Mouse (Mus musculus) spleen, adult 2 months (tissue): ENCODE results near the gene Polr3a. TPM values are rescaled to one million over a fixed set of nuclear protein-coding genes. Genes with fewer than 3 reads are reported as not detected.

Experiments
- DNase-seq, 2 experiments: peaks; one replicate each; pipeline versions ENCODE4 v3.0.0 to v3.0.0-alpha.2; 2012 to 2021; ENCODE audit warnings: low spot score in 2 of 2, low read depth in 1 of 2
- H3K27ac ChIP-seq: fragments of 200-500 bp; 2 replicates; pipeline ENCODE4 v1.5.1; 2012; ENCODE audit warnings: low read length, inconsistent platforms; ENCODE audit not compliant: insufficient read depth
- H3K27me3 ChIP-seq: fragments of 200-500 bp; 2 replicates; pipeline ENCODE4 v1.6.1; 2012; ENCODE audit warnings: mild to moderate bottlenecking, moderate library complexity, low read length, inconsistent platforms; ENCODE audit not compliant: control insufficient read depth, insufficient read depth
- H3K36me3 ChIP-seq: fragments of 200-500 bp; 2 replicates; pipeline ENCODE4 v1.6.1; 2012; ENCODE audit warnings: mild to moderate bottlenecking, low read length, inconsistent platforms; ENCODE audit not compliant: control insufficient read depth, insufficient read depth
- H3K4me1 ChIP-seq: fragments of 200-500 bp; 2 replicates; pipeline ENCODE4 v1.6.1; 2011; ENCODE audit warnings: inconsistent platforms; ENCODE audit not compliant: control insufficient read depth, insufficient read depth, insufficient read length
- H3K4me3 ChIP-seq: fragments of 200-500 bp; 2 replicates; pipeline ENCODE4 v1.5.1; 2011; ENCODE audit warnings: mild to moderate bottlenecking, inconsistent platforms; ENCODE audit not compliant: insufficient read depth, insufficient read length; ENCODE audit errors: extremely low read depth
- CTCF ChIP-seq: fragments of 200-500 bp; IDR thresholded peaks from 2 replicates; pipeline ENCODE4 v1.5.1; 2011; ENCODE audit warnings: mild to moderate bottlenecking, inconsistent platforms; ENCODE audit not compliant: insufficient read depth, insufficient read length, insufficient replicate concordance; ENCODE audit errors: extremely low read depth
- POLR2A ChIP-seq: fragments of 200-500 bp; IDR thresholded peaks from 2 replicates; pipeline ENCODE4 v1.6.1; 2011; ENCODE audit warnings: low read depth, low read length, inconsistent platforms
- WGBS: fragments of 180-500 bp; shearing (Covaris S2); methylation state at CpG from one replicate; pipeline ENCODE4 v1.1.7; 2018; 5-methylcytosine and 5-hydroxymethylcytosine counted together
- polyA plus RNA-seq: library from polyadenylated mRNA; depleted of rRNA; stranded (reverse); fragments of >200 nt; gene quantifications from 2 replicates; pipeline ENCODE4 v1.2.3, GENCODE M21; 2012; rRNA removed

Gene Polr3a
- 5.8 and 6.7 TPM in 2 replicates for polyA plus RNA-seq

DNA sequence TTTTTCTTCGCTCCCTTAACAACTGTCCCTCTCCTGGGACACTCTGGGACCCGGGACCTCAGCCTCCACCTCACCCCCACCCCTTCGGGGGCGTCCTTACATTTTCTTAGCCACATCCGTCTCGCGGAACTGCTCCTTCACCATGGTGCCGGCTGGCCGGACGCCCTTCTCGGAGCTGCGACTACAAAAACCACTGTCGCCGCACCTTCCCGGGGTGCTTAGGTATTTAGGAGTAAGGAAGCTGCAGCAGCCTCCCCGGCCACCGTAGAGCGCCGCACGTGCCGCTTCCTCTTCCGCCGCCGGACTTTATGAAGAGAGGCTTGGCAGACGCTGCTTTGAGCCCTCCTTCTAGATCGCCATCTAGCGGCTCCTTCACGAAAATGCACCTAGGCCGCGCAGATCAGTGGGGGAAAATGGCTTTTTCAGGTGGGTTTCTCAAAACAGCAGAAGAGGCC, at the start of gene Polr3a, which contains the start of gene Rps24:
Polr3a (minus strand) TSS at position 286 of the 455 bp plus-strand sequence.
Rps24 (plus strand) TSS at position 353 of the 455 bp plus-strand sequence.
- H3K4me3 ChIP-seq = peak within 1 kb of the TSS; percentile 73
- under 1% methylated on average over 30 of the region's 30 CpGs for WGBS
- DNase-seq = peak; percentile 83 to 86
- H3K27me3 ChIP-seq = no peaks in the 10 kb centered on the region
- peaks cover 9% of the 10 kb centered on the region; the same call in 1 of the 2 replicates for H3K4me1 ChIP-seq
- peak within 1 kb of the TSS; percentile 21; the same call in 1 of the 2 replicates for H3K27ac ChIP-seq
- TF ChIP-seq CTCF (peak; percentile 78; the same call in 1 of the 2 replicates), POLR2A (peak; percentile 17; the same call in 1 of the 2 replicates)
- H3K36me3 ChIP-seq = peaks cover 9% of the 10 kb centered on the region

DNA sequence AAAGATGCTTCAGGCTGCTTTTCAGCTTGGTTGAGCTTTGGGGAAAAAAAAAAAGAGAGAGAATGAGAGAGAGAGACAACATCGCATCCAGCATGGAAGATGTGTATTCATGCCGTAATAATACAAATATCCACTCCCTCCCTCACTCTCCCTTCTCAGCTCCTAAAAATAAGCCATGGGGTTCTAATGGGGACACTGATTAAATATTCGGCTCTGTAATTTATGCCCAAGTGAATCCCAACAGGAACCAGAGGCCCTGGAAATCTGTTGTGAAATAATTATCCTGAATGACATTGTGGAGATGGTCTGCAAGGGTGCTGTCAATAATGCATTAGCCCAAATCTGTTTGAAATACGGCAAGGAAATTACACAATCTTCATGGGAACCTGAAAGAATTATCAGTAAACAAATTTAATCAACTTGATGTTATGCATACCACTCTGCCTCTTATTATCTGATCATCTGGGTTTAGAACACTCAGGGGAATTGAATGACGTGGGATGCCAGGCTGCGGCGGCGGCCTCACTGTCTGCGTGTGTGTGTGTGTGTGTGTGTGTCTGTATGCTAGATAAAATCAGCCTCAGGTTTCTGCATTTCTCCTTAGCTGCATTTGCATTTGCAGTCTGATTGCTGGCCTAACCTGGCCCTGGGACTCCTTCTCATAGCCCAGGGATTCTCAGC, 48.1 kb upstream of the Polr3a start:
- WGBS = 90% methylated on average over 9 of the region's 9 CpGs
- no peaks in the 10 kb centered on the region for H3K36me3 ChIP-seq

DNA sequence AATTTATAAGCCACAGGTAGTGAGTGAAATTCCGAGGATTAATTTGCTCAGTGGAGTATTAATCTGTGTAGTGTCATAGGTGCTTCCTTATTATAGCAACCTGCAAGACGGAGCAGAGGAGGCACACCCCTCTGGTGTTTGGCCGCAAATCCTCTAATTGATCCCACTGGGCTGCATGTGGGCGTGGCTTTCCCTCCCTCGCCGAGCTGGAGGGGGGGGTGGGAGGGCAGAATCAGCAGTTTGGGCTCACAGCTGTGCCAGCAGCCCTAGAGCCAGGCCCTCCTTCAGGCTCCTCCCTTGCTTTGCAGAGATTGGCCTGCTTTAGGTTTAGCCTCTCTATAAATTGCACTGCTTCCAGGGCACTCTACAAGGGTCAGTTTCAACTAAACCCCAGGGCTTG, 43.4 kb upstream of the Polr3a start:
- H3K4me1 ChIP-seq = no peaks in the 10 kb centered on the region
- H3K4me3 ChIP-seq = no peak overlapping the region
- no peaks in the 10 kb centered on the region for H3K27me3 ChIP-seq
- 27% methylated on average over 6 of the region's 6 CpGs for WGBS
- TF ChIP-seq CTCF = no peak
- no peak for TF ChIP-seq POLR2A
- no peak overlapping the region for H3K27ac ChIP-seq
- no peaks in the 10 kb centered on the region for H3K36me3 ChIP-seq
- no peak for DNase-seq

More for the DNA sequence above, 48.1 kb upstream of the Polr3a start:
- TF ChIP-seq CTCF (no peak), POLR2A (no peak)
- Histone ChIP-seq H3K4me1 (no peaks in the 10 kb centered on the region), H3K27ac (no peak overlapping the region), H3K4me3 (no peak overlapping the region), H3K27me3 (no peaks in the 10 kb centered on the region)
- no peak for DNase-seq

DNA sequence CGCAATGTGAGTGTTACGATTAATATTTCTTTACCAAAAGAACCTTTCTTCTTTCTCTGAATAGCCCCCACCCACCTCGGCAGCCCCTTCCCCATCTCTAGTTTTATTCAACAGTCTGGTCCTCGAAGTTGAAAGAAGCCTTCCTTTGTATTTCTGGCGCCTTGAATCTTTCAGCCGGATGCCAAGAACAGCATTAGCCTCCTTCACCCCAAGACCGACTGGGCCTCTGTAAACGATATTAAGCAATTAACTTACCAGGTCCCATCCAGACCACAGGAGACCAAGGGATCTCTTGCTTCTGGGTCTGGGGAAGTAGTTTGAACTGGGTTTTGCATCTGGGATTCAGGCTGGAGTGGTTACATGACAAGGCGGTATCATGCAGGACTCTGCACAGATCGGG, 39.6 kb upstream of the Polr3a start:
- DNase-seq = no peak
- H3K27ac ChIP-seq = no peak overlapping the region
- H3K4me1 ChIP-seq = no peaks in the 10 kb centered on the region
- H3K36me3 ChIP-seq = no peaks in the 10 kb centered on the region
- no peak for TF ChIP-seq POLR2A
- TF ChIP-seq CTCF = no peak
- WGBS = 89% methylated on average over 10 of the region's 10 CpGs
- H3K4me3 ChIP-seq = no peak overlapping the region
- no peaks in the 10 kb centered on the region for H3K27me3 ChIP-seq

DNA sequence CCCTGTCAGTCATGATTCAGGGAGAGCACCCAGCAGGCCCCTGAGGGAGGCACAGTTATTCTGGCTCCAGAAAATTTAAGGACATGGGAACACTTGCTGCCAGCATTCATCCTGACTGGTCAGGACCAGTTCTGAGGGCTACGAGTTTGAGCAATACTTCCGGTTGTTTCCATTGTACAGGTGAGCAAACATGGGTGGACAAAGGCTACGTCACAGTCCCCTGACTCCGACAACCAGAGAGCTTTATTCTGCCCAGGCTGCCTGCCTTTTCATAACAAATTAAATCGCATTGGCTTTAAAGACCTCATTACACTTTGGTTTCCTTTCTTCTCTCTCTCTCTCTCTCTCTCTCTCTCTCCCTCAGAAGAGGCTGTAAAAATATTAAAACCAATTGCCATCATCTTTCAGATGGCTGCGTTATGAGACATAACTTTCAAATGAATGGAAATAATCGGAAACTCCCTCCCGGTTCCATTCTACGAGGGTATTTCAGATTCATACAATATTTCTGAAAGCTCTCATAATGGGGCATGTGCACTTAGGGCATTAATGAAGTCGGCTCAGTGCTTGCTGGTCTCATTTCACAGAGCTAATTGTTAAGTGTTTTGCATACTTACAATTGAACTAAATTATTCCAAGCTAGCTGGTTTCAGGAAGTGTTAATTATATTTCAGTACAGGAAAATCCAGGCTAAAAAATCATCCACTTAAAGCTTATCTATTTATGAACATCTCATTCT, 39.0 kb upstream of the Polr3a start:
- H3K27ac ChIP-seq = no peak overlapping the region
- no peaks in the 10 kb centered on the region for H3K4me1 ChIP-seq
- no peaks in the 10 kb centered on the region for H3K27me3 ChIP-seq
- no peak overlapping the region for H3K4me3 ChIP-seq
- DNase-seq = no peak
- 87% methylated on average over 10 of the region's 10 CpGs for WGBS
- no peaks in the 10 kb centered on the region for H3K36me3 ChIP-seq
- TF ChIP-seq CTCF = no peak
- TF ChIP-seq POLR2A = no peak

DNA sequence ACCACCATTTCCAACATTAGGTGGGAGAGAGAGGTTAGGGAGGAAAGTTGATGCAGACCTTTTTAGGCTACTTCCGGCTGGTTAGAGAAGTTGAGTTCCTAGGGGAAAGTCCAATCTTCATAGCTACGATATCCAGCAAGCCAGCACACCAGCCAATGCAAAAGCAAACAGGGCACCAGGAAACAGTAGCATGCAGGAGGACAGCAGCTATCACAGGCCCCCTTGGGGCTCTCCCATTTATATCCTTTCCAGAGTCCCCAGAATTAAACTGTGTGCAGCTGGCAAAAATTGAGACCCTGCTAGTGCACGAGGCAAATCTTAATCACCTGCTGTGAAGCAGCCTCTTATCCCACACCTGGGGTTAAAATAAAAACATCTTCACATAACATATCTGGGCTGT, 38.3 kb upstream of the Polr3a start:
- no peak overlapping the region for H3K27ac ChIP-seq
- 85% methylated on average over 3 of the region's 3 CpGs for WGBS
- no peak overlapping the region for H3K4me3 ChIP-seq
- H3K36me3 ChIP-seq = no peaks in the 10 kb centered on the region
- no peak for TF ChIP-seq POLR2A
- TF ChIP-seq CTCF = no peak
- H3K27me3 ChIP-seq = no peaks in the 10 kb centered on the region
- no peaks in the 10 kb centered on the region for H3K4me1 ChIP-seq
- DNase-seq = no peak
